8 mouse cellular contexts compared by ENCODE assay signal in genomic region chr6:113624989-113625770, GRCm38 (mm10). TPM values are rescaled to one million over a fixed set of nuclear protein-coding genes. Genes with fewer than 3 reads are reported as not detected.
DNase-seq lines count a peak whose midpoint lies in the region; ATAC-seq and TF ChIP-seq lines count a peak whose summit lies in the region.

No protein-coding gene starts in this region.

- no peak for ATAC-seq in heart, embryonic 15.5 days (replicated peaks; ENCODE audit: insufficient number of reproducible peaks, insufficient read depth, low FRiP score, low read depth)
- no peak for ATAC-seq in liver, embryonic 12.5 days
- no peak for ATAC-seq in stomach, postnatal 0 days (ENCODE audit: low FRiP score, low TSS enrichment)

- no peak for DNase-seq in layer of hippocampus, adult 2 months (ENCODE audit: low spot score in 2 of 2)
- DNase-seq in layer of hippocampus, postnatal 36 days: no peak
- DNase-seq in stomach, postnatal 0 days (ENCODE audit: low spot score): no peak
- DNase-seq in yolk sac, embryonic 10.5 days (ENCODE audit: low spot score): no peak
- DNase-seq in spleen, postnatal 10 days (ENCODE audit: low spot score in 2 of 2): no peak

- 45% methylated on average over 5 of the region's 5 CpGs for WGBS in heart, embryonic 15.5 days
- 63% methylated on average over 5 of the region's 5 CpGs for WGBS in liver, embryonic 12.5 days (ENCODE audit: insufficient replicate concordance)
- 28% methylated on average over 5 of the region's 5 CpGs for WGBS in stomach, postnatal 0 days

- H3K27ac ChIP-seq in layer of hippocampus, adult 2 months: peak overlapping the region; percentile 98
- no peak overlapping the region for H3K27ac ChIP-seq in bone marrow macrophage, adult 2 months (ENCODE audit: insufficient read depth, low read depth, low read length)
- H3K27ac ChIP-seq in heart, embryonic 15.5 days: peak overlapping the region; percentile 93; the same call in 1 of the 2 replicates
- H3K27ac ChIP-seq in liver, embryonic 12.5 days: no peak overlapping the region
- H3K27ac ChIP-seq in stomach, postnatal 0 days (replicated peaks): no peak overlapping the region; the same call in 1 of the 2 replicates

- peak overlapping the region; percentile 90 for H3K4me2 ChIP-seq in heart, embryonic 15.5 days
- H3K4me2 ChIP-seq in liver, embryonic 12.5 days: peak overlapping the region; percentile 96
- peak overlapping the region; percentile 77 for H3K4me2 ChIP-seq in stomach, postnatal 0 days (replicated peaks; ENCODE audit: low read depth)

- peaks cover 32% of the 10 kb centered on the region for H3K4me1 ChIP-seq in bone marrow macrophage, adult 2 months (ENCODE audit: control insufficient read depth, insufficient read depth, low read length)
- H3K4me1 ChIP-seq in heart, embryonic 15.5 days (replicated peaks): peaks cover 17% of the 10 kb centered on the region
- H3K4me1 ChIP-seq in liver, embryonic 12.5 days: peaks cover 33% of the 10 kb centered on the region
- H3K4me1 ChIP-seq in stomach, postnatal 0 days (replicated peaks; ENCODE audit: control insufficient read depth, insufficient read depth): no peaks in the 10 kb centered on the region; the same call in 1 of the 2 replicates

- H3K4me3 ChIP-seq in layer of hippocampus, adult 2 months: peak overlapping the region; percentile 92
- peak overlapping the region; percentile 81 for H3K4me3 ChIP-seq in bone marrow macrophage, adult 2 months (ENCODE audit: insufficient read depth, low read length)
- H3K4me3 ChIP-seq in heart, embryonic 15.5 days: peak overlapping the region; percentile 90
- peak overlapping the region; percentile 84 for H3K4me3 ChIP-seq in liver, embryonic 12.5 days
- H3K4me3 ChIP-seq in stomach, postnatal 0 days (ENCODE audit: low read depth, low read length): peak overlapping the region; percentile 68; the same call in 1 of the 2 replicates

- peaks cover 18% of the 10 kb centered on the region for H3K36me3 ChIP-seq in heart, embryonic 15.5 days
- H3K36me3 ChIP-seq in liver, embryonic 12.5 days: peaks cover 26% of the 10 kb centered on the region
- H3K36me3 ChIP-seq in stomach, postnatal 0 days (ENCODE audit: control insufficient read depth, insufficient read depth, low read length): peaks cover 11% of the 10 kb centered on the region

- H3K9me3 ChIP-seq in heart, embryonic 15.5 days (replicated peaks): no peaks in the 10 kb centered on the region
- H3K9me3 ChIP-seq in liver, embryonic 12.5 days (replicated peaks): no peaks in the 10 kb centered on the region
- no peaks in the 10 kb centered on the region for H3K9me3 ChIP-seq in stomach, postnatal 0 days (ENCODE audit: control insufficient read depth, low read length)

- H3K9ac ChIP-seq in heart, embryonic 15.5 days: peak overlapping the region; percentile 81; the same call in 1 of the 2 replicates
- H3K9ac ChIP-seq in liver, embryonic 12.5 days: peak overlapping the region; percentile 83; the same call in 1 of the 2 replicates
- no peak overlapping the region for H3K9ac ChIP-seq in stomach, postnatal 0 days (ENCODE audit: low read length)

- no peak for TF ChIP-seq POLR2A in bone marrow macrophage, adult 2 months (IDR thresholded peaks at IDR 0.05; ENCODE audit: borderline replicate concordance, low read depth, low read length)

- TF ChIP-seq CTCF in layer of hippocampus, adult 2 months (conservative IDR thresholded peaks at IDR 0.05): no peak
- no peak for TF ChIP-seq CTCF in bone marrow macrophage, adult 2 months (IDR thresholded peaks at IDR 0.05; ENCODE audit: low read depth, low read length)
- no peak for TF ChIP-seq CTCF in stomach, postnatal 0 days (IDR thresholded peaks at IDR 0.05; ENCODE audit: low read depth)

- no peak for TF ChIP-seq EP300 in stomach, postnatal 0 days (optimal IDR thresholded peaks at IDR 0.05)

- H3K27me3 ChIP-seq in heart, embryonic 15.5 days: no peaks in the 10 kb centered on the region
- no peaks in the 10 kb centered on the region for H3K27me3 ChIP-seq in liver, embryonic 12.5 days (replicated peaks)
- no peaks in the 10 kb centered on the region for H3K27me3 ChIP-seq in stomach, postnatal 0 days (ENCODE audit: control insufficient read depth, insufficient read depth, low read length)

RNA-seq across cellular contexts. Expression of gene Vhl, which starts 1.4 kb away (rescaled TPM):
- 10 to 100 TPM; 44.3 to 44.9 TPM for total RNA-seq in layer of hippocampus, adult 2 months (2021)
- 10 to 100 TPM; 50.8 to 50.9 TPM for total RNA-seq in layer of hippocampus, postnatal 36 days (2021)
- polyA plus RNA-seq in bone marrow macrophage, adult 2 months (2012; ENCODE audit: insufficient read depth, insufficient read length, missing spikeins): 27.7 and 30.8 TPM in 2 replicates
- 25.6 and 31.0 TPM in 2 replicates for polyA plus RNA-seq in heart, embryonic 15.5 days (2015; fragmentation: Nextera tagmentation; extraction: Ambion mirVana)
- polyA plus RNA-seq in liver, embryonic 12.5 days (2016; fragmentation: Nextera tagmentation; extraction: Ambion mirVana): 13.9 and 14.8 TPM in 2 replicates
- polyA plus RNA-seq in stomach, postnatal 0 days (2015; fragmentation: Nextera tagmentation; extraction: Ambion mirVana): 23.4 and 24.3 TPM in 2 replicates

RNA-seq across cellular contexts. Expression of gene Irak2, which starts 13.1 kb away (rescaled TPM):
- total RNA-seq in layer of hippocampus, adult 2 months (2021): 10 to 100 TPM; 16.6 to 18.8 TPM
- total RNA-seq in layer of hippocampus, postnatal 36 days (2021): 10 to 100 TPM; 15.3 to 24.8 TPM
- polyA plus RNA-seq in bone marrow macrophage, adult 2 months (2012; ENCODE audit: insufficient read depth, insufficient read length, missing spikeins): 54.3 and 57.5 TPM in 2 replicates
- 4.7 and 5.6 TPM in 2 replicates for polyA plus RNA-seq in heart, embryonic 15.5 days (2015; fragmentation: Nextera tagmentation; extraction: Ambion mirVana)
- 17.2 and 17.9 TPM in 2 replicates for polyA plus RNA-seq in liver, embryonic 12.5 days (2016; fragmentation: Nextera tagmentation; extraction: Ambion mirVana)
- polyA plus RNA-seq in stomach, postnatal 0 days (2015; fragmentation: Nextera tagmentation; extraction: Ambion mirVana): 9.6 and 10.2 TPM in 2 replicates

RNA-seq across cellular contexts. Expression of gene Brk1, which starts 20.6 kb away (rescaled TPM):
- 100 to 1,000 TPM; 211 to 234 TPM for total RNA-seq in layer of hippocampus, adult 2 months (2021)
- 100 to 1,000 TPM; 224 to 232 TPM for total RNA-seq in layer of hippocampus, postnatal 36 days (2021)
- polyA plus RNA-seq in bone marrow macrophage, adult 2 months (2012; ENCODE audit: insufficient read depth, insufficient read length, missing spikeins): 300 and 316 TPM in 2 replicates
- 159 and 162 TPM in 2 replicates for polyA plus RNA-seq in heart, embryonic 15.5 days (2015; fragmentation: Nextera tagmentation; extraction: Ambion mirVana)
- 106 and 109 TPM in 2 replicates for polyA plus RNA-seq in liver, embryonic 12.5 days (2016; fragmentation: Nextera tagmentation; extraction: Ambion mirVana)
- 199 and 201 TPM in 2 replicates for polyA plus RNA-seq in stomach, postnatal 0 days (2015; fragmentation: Nextera tagmentation; extraction: Ambion mirVana)

RNA-seq across cellular contexts. Expression of gene Fancd2os, which starts 24.7 kb away (rescaled TPM):
- total RNA-seq in layer of hippocampus, adult 2 months (2021): under 1 TPM; 0.33 to 0.86 TPM
- total RNA-seq in layer of hippocampus, postnatal 36 days (2021): under 1 TPM; 0.28 to 0.50 TPM
- not detected in 2 replicates for polyA plus RNA-seq in bone marrow macrophage, adult 2 months (2012; ENCODE audit: insufficient read depth, insufficient read length, missing spikeins)
- 0.15 TPM in 1 of 2 replicates, not detected in the other for polyA plus RNA-seq in heart, embryonic 15.5 days (2015; fragmentation: Nextera tagmentation; extraction: Ambion mirVana)
- polyA plus RNA-seq in liver, embryonic 12.5 days (2016; fragmentation: Nextera tagmentation; extraction: Ambion mirVana): 0.10 and 0.11 TPM in 2 replicates
- not detected in 2 replicates for polyA plus RNA-seq in stomach, postnatal 0 days (2015; fragmentation: Nextera tagmentation; extraction: Ambion mirVana)

Comparison
In these comparisons a context has a peak if more than half of its experiments do, and no peak if none do; other contexts are left out.
1. H3K27ac ChIP-seq: peak in layer of hippocampus, adult 2 months (single experiment) and heart, embryonic 15.5 days (single experiment); none in bone marrow macrophage, adult 2 months (single experiment), liver, embryonic 12.5 days (single experiment) and stomach, postnatal 0 days (single experiment).
2. Peak in every context shown above with its lines, with median percentiles within 50 percentile points of each other: H3K4me3 ChIP-seq and H3K4me2 ChIP-seq.